Mouse (Mus musculus): ENCODE results near the gene Pnkd. TPM values are rescaled to one million over a fixed set of nuclear protein-coding genes. Genes with fewer than 3 reads are reported as not detected.
A peak's percentile ranks its signal among the peaks of the same experiment; 100 is the strongest.

Pnkd gene
- total and polyA plus RNA-seq, 2 experiments: 28.0 to 130 TPM

GRCm38 (mm10) chr1:74304946-74305345 lies 20.2 kb downstream of the Pnkd start:
- Histone ChIP-seq H3K4me3 (ENCODE audit: insufficient read depth, low read depth, low read length) (no peak overlapping the region), H3K9ac (ENCODE audit: low read depth, low read length) (no peak overlapping the region), H3K27ac (replicated peaks; ENCODE audit: insufficient read depth, low read depth, low read length) (no peak overlapping the region), H3K4me1 (ENCODE audit: control insufficient read depth, insufficient read depth, low read length) (peaks cover 24% of the 10 kb centered on the region), H3K79me2 (ENCODE audit: control insufficient read depth, insufficient read depth, low read length) (peaks cover 32% of the 10 kb centered on the region; the same call in 1 of the 2 replicates), H3K27me3 (ENCODE audit: control insufficient read depth, insufficient read depth, low read length) (no peaks in the 10 kb centered on the region), H3K36me3 (ENCODE audit: control insufficient read depth, insufficient read depth, low read length) (no peaks in the 10 kb centered on the region)
- TF ChIP-seq POLR2A (IDR thresholded peaks at IDR 0.05; ENCODE audit: extremely low read depth, insufficient read depth, low read length) (no peak), CTCF (IDR thresholded peaks at IDR 0.05; ENCODE audit: low read depth, low read length) (no peak)
- DNase-seq (ENCODE audit: extremely low read depth, low read depth, low spot score): peak; percentile 33
- 65% methylated on average over 4 of the region's 4 CpGs for WGBS

DNA sequence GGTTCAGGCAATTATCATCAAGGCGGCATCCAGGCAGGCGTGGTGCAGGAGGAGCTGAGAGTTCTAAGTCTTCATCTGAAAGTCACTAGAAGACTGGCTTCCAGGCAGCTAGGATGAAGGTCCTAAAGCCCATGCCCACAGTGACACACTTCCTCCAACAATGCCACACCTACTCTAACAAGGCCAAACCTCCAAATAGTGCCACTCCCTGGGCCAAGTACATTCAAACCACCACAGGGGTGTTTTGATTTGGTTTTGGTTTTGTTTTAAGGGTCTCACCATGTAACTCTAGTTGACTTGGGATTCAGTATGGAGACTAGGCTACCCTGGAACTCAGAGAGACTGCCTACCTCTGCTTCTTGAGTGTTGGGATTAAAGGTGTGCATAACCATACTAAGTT lies 20.8 kb downstream of the Pnkd start, which contains the start of gene Tmbim1:
Gene Tmbim1, minus strand, starts transcription at position 101 of the 400 bp plus-strand sequence.
- H3K27ac ChIP-seq (replicated peaks; ENCODE audit: insufficient read depth, low read depth, low read length): peak within 1 kb of the TSS; percentile 98
- peaks cover 24% of the 10 kb centered on the region for H3K4me1 ChIP-seq (ENCODE audit: control insufficient read depth, insufficient read depth, low read length)
- H3K36me3 ChIP-seq (ENCODE audit: control insufficient read depth, insufficient read depth, low read length): no peaks in the 10 kb centered on the region
- peak within 1 kb of the TSS; percentile 95; the same call in 1 of the 2 replicates for H3K9ac ChIP-seq (ENCODE audit: low read depth, low read length)
- TF ChIP-seq POLR2A (IDR thresholded peaks at IDR 0.05; ENCODE audit: extremely low read depth, insufficient read depth, low read length) (no peak), CTCF (IDR thresholded peaks at IDR 0.05; ENCODE audit: low read depth, low read length) (no peak)
- H3K4me3 ChIP-seq (ENCODE audit: insufficient read depth, low read depth, low read length): peak within 1 kb of the TSS; percentile 97; the same call in 1 of the 2 replicates
- no peaks in the 10 kb centered on the region for H3K27me3 ChIP-seq (ENCODE audit: control insufficient read depth, insufficient read depth, low read length)
- peaks cover 32% of the 10 kb centered on the region; the same call in 1 of the 2 replicates for H3K79me2 ChIP-seq (ENCODE audit: control insufficient read depth, insufficient read depth, low read length)
- DNase-seq (ENCODE audit: extremely low read depth, low read depth, low spot score): no peak
- WGBS: 100% methylated on average over 2 of the region's 2 CpGs

- H3K4me3 ChIP-seq (ENCODE audit: insufficient read depth, low read depth, low read length): no peak overlapping the region
- WGBS: 47% methylated on average over 1 of the region's 1 CpGs
- H3K9ac ChIP-seq (ENCODE audit: low read depth, low read length): no peak overlapping the region
- peaks cover 16% of the 10 kb centered on the region; the same call in 1 of the 2 replicates for H3K79me2 ChIP-seq (ENCODE audit: control insufficient read depth, insufficient read depth, low read length)
- H3K27me3 ChIP-seq (ENCODE audit: control insufficient read depth, insufficient read depth, low read length): no peaks in the 10 kb centered on the region
- TF ChIP-seq POLR2A (IDR thresholded peaks at IDR 0.05; ENCODE audit: extremely low read depth, insufficient read depth, low read length): no peak
- H3K4me1 ChIP-seq (ENCODE audit: control insufficient read depth, insufficient read depth, low read length): peaks cover 17% of the 10 kb centered on the region
- H3K27ac ChIP-seq (replicated peaks; ENCODE audit: insufficient read depth, low read depth, low read length): peak overlapping the region; percentile 21
- peak; percentile 76 for DNase-seq (ENCODE audit: extremely low read depth, low read depth, low spot score)
- no peaks in the 10 kb centered on the region for H3K36me3 ChIP-seq (ENCODE audit: control insufficient read depth, insufficient read depth, low read length)
These were observed 22.4 kb downstream of the Pnkd start for GRCm38 (mm10) chr1:74307146-74307545.

GRCm38 (mm10) chr1:74308001-74308964 lies 23.6 kb downstream of the Pnkd start:
- Histone ChIP-seq H3K9ac (ENCODE audit: low read depth, low read length) (no peak overlapping the region), H3K79me2 (ENCODE audit: control insufficient read depth, insufficient read depth, low read length) (peaks cover 7% of the 10 kb centered on the region; the same call in 1 of the 2 replicates), H3K4me3 (ENCODE audit: insufficient read depth, low read depth, low read length) (no peak overlapping the region), H3K27me3 (ENCODE audit: control insufficient read depth, insufficient read depth, low read length) (no peaks in the 10 kb centered on the region), H3K36me3 (ENCODE audit: control insufficient read depth, insufficient read depth, low read length) (no peaks in the 10 kb centered on the region), H3K4me1 (ENCODE audit: control insufficient read depth, insufficient read depth, low read length) (peaks cover 10% of the 10 kb centered on the region), H3K27ac (replicated peaks; ENCODE audit: insufficient read depth, low read depth, low read length) (no peak overlapping the region)
- WGBS: 92% methylated on average over 10 of the region's 10 CpGs
- TF ChIP-seq POLR2A (IDR thresholded peaks at IDR 0.05; ENCODE audit: extremely low read depth, insufficient read depth, low read length): no peak
- TF ChIP-seq CTCF (IDR thresholded peaks at IDR 0.05; ENCODE audit: low read depth, low read length): no peak
- DNase-seq (ENCODE audit: extremely low read depth, low read depth, low spot score): no peak

- peak overlapping the region; percentile 1; the same call in 1 of the 2 replicates for H3K27ac ChIP-seq (replicated peaks; ENCODE audit: insufficient read depth, low read depth, low read length)
- H3K9ac ChIP-seq (ENCODE audit: low read depth, low read length): no peak overlapping the region
- H3K27me3 ChIP-seq (ENCODE audit: control insufficient read depth, insufficient read depth, low read length): no peaks in the 10 kb centered on the region
- H3K79me2 ChIP-seq (ENCODE audit: control insufficient read depth, insufficient read depth, low read length): no peaks in the 10 kb centered on the region
- H3K4me3 ChIP-seq (ENCODE audit: insufficient read depth, low read depth, low read length): no peak overlapping the region
- no peak for DNase-seq (ENCODE audit: extremely low read depth, low read depth, low spot score)
- 38% methylated on average over 3 of the region's 3 CpGs for WGBS
- no peaks in the 10 kb centered on the region for H3K36me3 ChIP-seq (ENCODE audit: control insufficient read depth, insufficient read depth, low read length)
- H3K4me1 ChIP-seq (ENCODE audit: control insufficient read depth, insufficient read depth, low read length): peaks cover 10% of the 10 kb centered on the region
- TF ChIP-seq POLR2A (IDR thresholded peaks at IDR 0.05; ENCODE audit: extremely low read depth, insufficient read depth, low read length): no peak
- TF ChIP-seq CTCF (IDR thresholded peaks at IDR 0.05; ENCODE audit: low read depth, low read length): no peak
These were observed 25.0 kb downstream of the Pnkd start for GRCm38 (mm10) chr1:74309767-74310166.
